In genomic region chr8:89042118-89042460, GRCm38 (mm10) we compare ENCODE assay signal across 9 mouse cellular contexts. TPM values are rescaled to one million over a fixed set of nuclear protein-coding genes. Genes with fewer than 3 reads are reported as not detected.
DNase-seq lines count a peak whose midpoint lies in the region; ATAC-seq and TF ChIP-seq lines count a peak whose summit lies in the region.
"Had no signal": no experiment of that assay in that cellular context is flagged by ENCODE, and none has a peak within 500 bp of the region (broad histone marks: within the 10 kb centered on the region; RNA-seq: fewer than 3 reads in every experiment).

No protein-coding gene starts in this region.

- no peaks in the 10 kb centered on the region for H3K36me3 ChIP-seq in forebrain, postnatal 0 days (ENCODE audit: insufficient read depth)
- no peaks in the 10 kb centered on the region for H3K36me3 ChIP-seq in limb, embryonic 12.5 days
- no peaks in the 10 kb centered on the region for H3K36me3 ChIP-seq in stomach, embryonic 14.5 days (ENCODE audit: control insufficient read depth, insufficient read depth, low read length)

- H3K27ac ChIP-seq in gastrocnemius, adult 2 months: no peak overlapping the region
- peak overlapping the region; percentile 84 for H3K27ac ChIP-seq in forebrain, postnatal 0 days (ENCODE audit: low read depth, low read length)
- H3K27ac ChIP-seq in limb, embryonic 12.5 days: peak overlapping the region; percentile 99
- no peak overlapping the region; the same call in 1 of the 2 replicates for H3K27ac ChIP-seq in stomach, embryonic 14.5 days (ENCODE audit: low read length)

- peak overlapping the region; percentile 82 for H3K4me2 ChIP-seq in forebrain, postnatal 0 days (ENCODE audit: low read depth)
- H3K4me2 ChIP-seq in limb, embryonic 12.5 days: peak overlapping the region; percentile 79
- peak overlapping the region; percentile 86 for H3K4me2 ChIP-seq in stomach, embryonic 14.5 days (replicated peaks; ENCODE audit: low read depth, low read length)

- no peaks in the 10 kb centered on the region for H3K9me3 ChIP-seq in forebrain, postnatal 0 days (ENCODE audit: low read length)
- H3K9me3 ChIP-seq in limb, embryonic 12.5 days: no peaks in the 10 kb centered on the region
- H3K9me3 ChIP-seq in stomach, embryonic 14.5 days (ENCODE audit: control insufficient read depth, low read depth, low read length): no peaks in the 10 kb centered on the region

- peak overlapping the region; percentile 61 for H3K9ac ChIP-seq in forebrain, postnatal 0 days
- peak overlapping the region; percentile 98 for H3K9ac ChIP-seq in limb, embryonic 12.5 days (replicated peaks)
- H3K9ac ChIP-seq in stomach, embryonic 14.5 days (replicated peaks; ENCODE audit: low read depth, low read length): peak overlapping the region; percentile 30

- ATAC-seq in forebrain, postnatal 0 days: no peak
- no peak for ATAC-seq in limb, embryonic 12.5 days (ENCODE audit: insufficient number of reproducible peaks, insufficient read depth, low FRiP score, low TSS enrichment, low read depth)
- 0 out of 2 replicates have a peak, but pooled peaks have one; percentile 11 for ATAC-seq in stomach, embryonic 14.5 days (ENCODE audit: insufficient number of reproducible peaks, insufficient read depth, low FRiP score, low read depth)
- no peak for ATAC-seq in megakaryocyte-erythroid progenitor cell, adult 5-6 weeks (replicated peaks; ENCODE audit: low FRiP score, low TSS enrichment, poor library complexity, severe bottlenecking)

- H3K27me3 ChIP-seq in forebrain, postnatal 0 days (ENCODE audit: insufficient read depth, low read length): peaks cover 9% of the 10 kb centered on the region; the same call in 1 of the 2 replicates
- H3K27me3 ChIP-seq in limb, embryonic 12.5 days: peaks cover 33% of the 10 kb centered on the region
- H3K27me3 ChIP-seq in stomach, embryonic 14.5 days (ENCODE audit: control insufficient read depth, insufficient read depth, low read length): peaks cover 39% of the 10 kb centered on the region

- peak; percentile 25 for DNase-seq in gastrocnemius, adult 2 months
- DNase-seq in gastrocnemius, adult 8-10 months (ENCODE audit: low spot score in 2 of 2): no peak
- DNase-seq in ES-CJ7 (ENCODE audit: low read depth, low spot score): peak; percentile 43
- DNase-seq in forebrain, postnatal 0 days: peak; percentile 42
- DNase-seq in cerebellum, adult 11-12 months: no peak

- WGBS in forebrain, postnatal 0 days: under 1% methylated on average over 35 of the region's 35 CpGs
- under 1% methylated on average over 35 of the region's 35 CpGs for WGBS in limb, embryonic 12.5 days
- WGBS in stomach, embryonic 14.5 days: under 1% methylated on average over 35 of the region's 35 CpGs

- TF ChIP-seq CTCF in gastrocnemius, adult 2 months (IDR thresholded peaks at IDR 0.05): no peak
- no peak for TF ChIP-seq CTCF in forebrain, postnatal 0 days (IDR thresholded peaks at IDR 0.05; ENCODE audit: low read depth)

- intact Hi-C loops in gastrocnemius, adult 2 months (cut with DNase I): no loop called here

- peaks cover 9% of the 10 kb centered on the region; the same call in 1 of the 2 replicates for H3K4me1 ChIP-seq in forebrain, postnatal 0 days (ENCODE audit: insufficient read depth)
- H3K4me1 ChIP-seq in limb, embryonic 12.5 days (replicated peaks): peaks cover 29% of the 10 kb centered on the region
- H3K4me1 ChIP-seq in stomach, embryonic 14.5 days (ENCODE audit: control insufficient read depth, insufficient read depth, low read length): peaks cover 11% of the 10 kb centered on the region

- peak overlapping the region; percentile 74 for H3K4me3 ChIP-seq in gastrocnemius, adult 2 months
- peak overlapping the region; percentile 51 for H3K4me3 ChIP-seq in forebrain, postnatal 0 days (ENCODE audit: low read depth, low read length)
- H3K4me3 ChIP-seq in limb, embryonic 12.5 days (replicated peaks): peak overlapping the region; percentile 78
- peak overlapping the region; percentile 47 for H3K4me3 ChIP-seq in stomach, embryonic 14.5 days (ENCODE audit: low read depth, low read length)

RNA-seq across cellular contexts. Expression of gene Sall1, which starts 1.9 kb away (rescaled TPM):
- total RNA-seq in gastrocnemius, adult 2 months (2021): not detected
- total RNA-seq in gastrocnemius, adult 8-10 months (2022): not detected
- 9.3 and 11.1 TPM in 2 replicates for total RNA-seq in forebrain, postnatal 0 days (2014; rRNA removed)
- 3.1 and 4.7 TPM in 2 replicates for polyA plus RNA-seq in forebrain, postnatal 0 days (2015; fragmentation: Nextera tagmentation; extraction: Ambion mirVana)
- 17.9 and 22.3 TPM in 2 replicates for polyA plus RNA-seq in limb, embryonic 12.5 days (2016; fragmentation: Nextera tagmentation; extraction: Ambion mirVana)
- polyA plus RNA-seq in stomach, embryonic 14.5 days (2014; fragmentation: Nextera tagmentation; extraction: Ambion mirVana): 0.52 and 0.62 TPM in 2 replicates
- not detected in 2 replicates for total RNA-seq in megakaryocyte-erythroid progenitor cell, adult 5-6 weeks (2014; fragmentation: Nextera tagmentation)
- total RNA-seq in megakaryocyte-erythroid progenitor cell, adult 5-6 weeks (2017): not detected in 2 replicates
- polyA plus RNA-seq: C2C12 had no signal

Comparison
In these comparisons a context has a peak if more than half of its experiments do, and no peak if none do; other contexts are left out.
1. DNase-seq: peak in gastrocnemius, adult 2 months (single experiment), ES-CJ7 (single experiment) and forebrain, postnatal 0 days (single experiment); none in gastrocnemius, adult 8-10 months (0 of 2) and cerebellum, adult 11-12 months (single experiment).
2. H3K27ac ChIP-seq: peak in forebrain, postnatal 0 days (single experiment) and limb, embryonic 12.5 days (single experiment); none in gastrocnemius, adult 2 months (single experiment) and stomach, embryonic 14.5 days (single experiment).
3. H3K9ac ChIP-seq: peak in every context shown above with its lines; median percentile 98 in limb, embryonic 12.5 days; 61 in forebrain, postnatal 0 days; 30 in stomach, embryonic 14.5 days.
4. RNA of gene Sall1, which starts 1.9 kb away (total RNA-seq): 9.3 to 11.1 TPM in forebrain, postnatal 0 days; not detected in gastrocnemius, adult 2 months, not detected in gastrocnemius, adult 8-10 months and not detected in megakaryocyte-erythroid progenitor cell, adult 5-6 weeks; every median in the first group is over 10 times any median in the second.
5. Peak in every context shown above with its lines, with median percentiles within 50 percentile points of each other: H3K4me3 ChIP-seq and H3K4me2 ChIP-seq.